Mouse (Mus musculus): ENCODE results near the gene AI837181.
"Not testable (repeated sequence)": the region's sequence is repeated elsewhere in the genome, so short reads cannot be mapped to it uniquely, and the experiment has no call there.

DNA sequence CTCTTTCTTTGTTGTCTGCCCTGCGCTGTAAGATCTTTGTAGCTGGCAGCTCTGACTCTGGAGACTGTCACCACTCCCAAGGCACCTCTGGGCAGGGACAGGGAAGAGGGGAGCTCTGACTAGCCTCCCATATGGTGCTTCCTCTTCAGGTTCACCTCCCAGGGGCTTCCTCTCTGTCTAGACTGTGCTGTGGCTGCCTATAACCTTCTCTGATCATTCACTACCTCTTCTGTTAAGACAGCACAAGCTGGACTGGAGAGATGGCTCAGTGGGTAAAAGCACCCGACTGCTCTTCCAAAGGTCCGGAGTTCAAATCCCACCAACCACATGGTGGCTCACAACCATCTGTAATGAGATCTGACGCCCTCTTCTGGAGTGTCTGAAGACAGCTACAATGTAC lies 23.9 kb upstream of the AI837181 start:
- TF ChIP-seq POLR2A (IDR thresholded peaks at IDR 0.05; ENCODE audit: low read depth, low read length); CTCF (IDR thresholded peaks at IDR 0.05; ENCODE audit: borderline replicate concordance, insufficient read depth, low read length): not testable (repeated sequence)

Data from embryonic fibroblast, embryonic 13.5 days (primary cell).